Comparison of ENCODE assay signal across 8 mouse cellular contexts in genomic region chr15:84856006-84856995, GRCm38 (mm10). TPM values are rescaled to one million over a fixed set of nuclear protein-coding genes. Genes with fewer than 3 reads are reported as not detected.
DNase-seq lines count a peak whose midpoint lies in the region; ATAC-seq lines count a peak whose summit lies in the region.

Gene Phf21b, minus strand, starts transcription at chr15:84856049.

- no peaks in the 10 kb centered on the region for H3K27me3 ChIP-seq in hindbrain, embryonic 15.5 days
- peaks cover 96% of the 10 kb centered on the region for H3K27me3 ChIP-seq in megakaryocyte, embryonic 14.5 days (replicated peaks)

- peak within 1 kb of the TSS; percentile 99 for H3K4me2 ChIP-seq in hindbrain, embryonic 15.5 days

- H3K4me1 ChIP-seq in hindbrain, embryonic 15.5 days (replicated peaks), result peaks cover 38% of the 10 kb centered on the region
- peaks cover 41% of the 10 kb centered on the region for H3K4me1 ChIP-seq in megakaryocyte, embryonic 14.5 days

- H3K9me3 ChIP-seq in hindbrain, embryonic 15.5 days, result no peaks in the 10 kb centered on the region
- peaks cover 17% of the 10 kb centered on the region for H3K9me3 ChIP-seq in megakaryocyte, embryonic 14.5 days

- peak within 1 kb of the TSS; percentile 70 for H3K4me3 ChIP-seq in hindbrain, embryonic 15.5 days
- H3K4me3 ChIP-seq in megakaryocyte, embryonic 14.5 days (replicated peaks), result peak within 1 kb of the TSS; percentile 92

- under 1% methylated on average over 76 of the region's 76 CpGs for WGBS in hindbrain, embryonic 15.5 days

- peak within 1 kb of the TSS; percentile 74 for H3K9ac ChIP-seq in hindbrain, embryonic 15.5 days

- H3K27ac ChIP-seq in hindbrain, embryonic 15.5 days (replicated peaks), result peak within 1 kb of the TSS; percentile 95

- ATAC-seq in hindbrain, embryonic 15.5 days (ENCODE audit: low FRiP score, low read depth), result peak; percentile 72

- H3K36me3 ChIP-seq in hindbrain, embryonic 15.5 days, result no peaks in the 10 kb centered on the region
- H3K36me3 ChIP-seq in megakaryocyte, embryonic 14.5 days (replicated peaks; ENCODE audit: low read length), result no peaks in the 10 kb centered on the region

- peak; percentile 75 for DNase-seq in T-cell, adult 2 months (ENCODE audit: low spot score)
- peak; percentile 96 to 97 for DNase-seq in cerebellum, postnatal 10 days
- DNase-seq in gastrocnemius, adult 18-20 months (ENCODE audit: low spot score), result peak; percentile 75
- peak; percentile 77 to 79 for DNase-seq in left cerebral cortex, adult 8-10 months (ENCODE audit: low spot score in 2 of 2)
- DNase-seq in right cerebral cortex, postnatal 10 days (ENCODE audit: low spot score in 2 of 2), result peak; percentile 91 to 92
- DNase-seq in urinary bladder, postnatal 14 days (ENCODE audit: low spot score), result peak; percentile 86

RNA-seq across cellular contexts. Expression of gene Phf21b, which starts in this region (rescaled TPM):
- total RNA-seq in gastrocnemius, adult 18-20 months (2021), result under 1 TPM; 0.23 to 0.57 TPM
- polyA plus RNA-seq in hindbrain, embryonic 15.5 days (2015; fragmentation: Nextera tagmentation; extraction: Ambion mirVana), result 4.0 and 4.4 TPM in 2 replicates
- 10 to 100 TPM; 10.6 to 17.9 (median 14.5) TPM for total RNA-seq in left cerebral cortex, adult 8-10 months (2022)
- polyA plus RNA-seq in megakaryocyte, embryonic 14.5 days (2012; ENCODE audit: insufficient read depth, low replicate concordance), result 1.2 and 3.5 TPM in 2 replicates

Comparison
In these comparisons a context has a peak if more than half of its experiments do, and no peak if none do; other contexts are left out.
1. Peak in every context shown above with its lines: DNase-seq, ATAC-seq, H3K4me3 ChIP-seq and H3K27ac ChIP-seq.
2. RNA of gene Phf21b (total RNA-seq): 10.6 to 17.9 TPM in left cerebral cortex, adult 8-10 months; 0.23 to 0.57 TPM in gastrocnemius, adult 18-20 months; every median in the first group is over 4 times any median in the second.
3. Peak in DNase-seq in gastrocnemius, adult 18-20 months; RNA of the gene not detected or under 1 TPM.